Comparison of ENCODE assay signal across 33 mouse cellular contexts in the genomic region with DNA sequence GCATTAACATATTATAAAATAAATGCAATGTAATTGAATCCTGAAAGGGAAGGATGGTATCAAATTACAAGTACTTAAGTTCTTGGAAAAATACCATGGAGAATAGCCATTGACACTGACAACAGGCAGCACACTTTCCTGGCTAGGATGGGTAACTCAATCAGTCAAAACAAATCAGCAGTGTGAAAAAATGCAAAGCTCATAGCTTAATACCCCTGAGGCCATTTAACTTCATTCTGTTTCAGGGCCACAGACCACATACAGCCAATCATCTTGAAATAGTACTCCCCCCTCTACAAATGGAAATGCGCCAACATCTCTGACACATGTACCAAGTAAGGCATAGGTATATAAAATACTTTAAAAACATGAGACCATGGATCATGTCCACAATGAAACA. TPM values are rescaled to one million over a fixed set of nuclear protein-coding genes. Genes with fewer than 3 reads are reported as not detected.
A peak's percentile ranks its signal among the peaks of the same experiment; 100 is the strongest.
DNase-seq lines count a peak whose midpoint lies in the region; ATAC-seq and TF ChIP-seq lines count a peak whose summit lies in the region.
"Had no signal": no experiment of that assay in that cellular context is flagged by ENCODE, and none has a peak within 500 bp of the region (broad histone marks: within the 10 kb centered on the region; RNA-seq: fewer than 3 reads in every experiment).

No protein-coding gene starts in this region.

- H3K9ac ChIP-seq in embryonic facial prominence, embryonic 11.5 days (replicated peaks; ENCODE audit: low read length): no peak overlapping the region
- no peak overlapping the region for H3K9ac ChIP-seq in limb, embryonic 14.5 days (ENCODE audit: low read depth, low read length, severe bottlenecking)
- H3K9ac ChIP-seq: embryonic facial prominence, embryonic 15.5 days; forebrain, embryonic 13.5 days; heart, embryonic 12.5 days; hindbrain, embryonic 14.5 days; midbrain, embryonic 12.5 days; neural tube, embryonic 15.5 days; stomach, embryonic 15.5 days had no signal

- H3ac ChIP-seq in C2C12 (ENCODE audit: control insufficient read depth, insufficient read length, low read depth): no peak overlapping the region

- TF ChIP-seq POLR2A in limb, embryonic 14.5 days (IDR thresholded peaks at IDR 0.05; ENCODE audit: borderline replicate concordance, extremely low read depth, insufficient read depth, insufficient read length): no peak

- no peak overlapping the region for H3K4me2 ChIP-seq in embryonic facial prominence, embryonic 11.5 days (ENCODE audit: low read depth, low read length)
- H3K4me2 ChIP-seq in limb, embryonic 14.5 days (replicated peaks; ENCODE audit: low read depth, low read length, severe bottlenecking): no peak overlapping the region
- H3K4me2 ChIP-seq: embryonic facial prominence, embryonic 15.5 days; forebrain, embryonic 13.5 days; heart, embryonic 12.5 days; hindbrain, embryonic 14.5 days; liver, embryonic 11.5 days; midbrain, embryonic 12.5 days; neural tube, embryonic 15.5 days; stomach, embryonic 15.5 days had no signal

- no peak overlapping the region for H3K4me3 ChIP-seq in embryonic facial prominence, embryonic 11.5 days (ENCODE audit: low read depth, low read length)
- no peak overlapping the region for H3K4me3 ChIP-seq in embryonic facial prominence, embryonic 10.5 days
- H3K4me3 ChIP-seq in layer of hippocampus, adult 2 months: no peak overlapping the region
- no peak overlapping the region for H3K4me3 ChIP-seq in C2C12 (ENCODE audit: insufficient read depth, poor library complexity, severe bottlenecking)
- H3K4me3 ChIP-seq in limb, embryonic 14.5 days (replicated peaks; ENCODE audit: low read length): no peak overlapping the region
- H3K4me3 ChIP-seq: embryonic facial prominence, embryonic 15.5 days; forebrain, embryonic 13.5 days; heart, embryonic 12.5 days; megakaryocyte, embryonic 14.5 days; midbrain, embryonic 12.5 days; neural tube, embryonic 15.5 days; stomach, embryonic 15.5 days had no signal

- 0 out of 2 replicates have a peak, but pooled peaks have one; percentile 56 for ATAC-seq in embryonic facial prominence, embryonic 11.5 days (replicated peaks; ENCODE audit: insufficient number of reproducible peaks, low FRiP score, low TSS enrichment, low read depth)
- peak; percentile 41; the same call in 1 of the 2 replicates for ATAC-seq in limb, embryonic 14.5 days (ENCODE audit: low FRiP score, low read depth)
- no peak for ATAC-seq in activated CD4-positive, CD25-positive, alpha-beta regulatory T cell, adult 4 months
- ATAC-seq: forebrain, embryonic 13.5 days had no signal

- peaks cover 58% of the 10 kb centered on the region for H3K79me3 ChIP-seq in C2C12 (ENCODE audit: low read depth)

- TF ChIP-seq CTCF in layer of hippocampus, adult 2 months (conservative IDR thresholded peaks at IDR 0.05): no peak
- TF ChIP-seq CTCF in C2C12 (IDR thresholded peaks at IDR 0.05; ENCODE audit: control insufficient read depth, insufficient read depth, insufficient read length): no peak

- no peaks in the 10 kb centered on the region for H3K9me3 ChIP-seq in embryonic facial prominence, embryonic 11.5 days (replicated peaks; ENCODE audit: control insufficient read depth, low read length)
- no peaks in the 10 kb centered on the region for H3K9me3 ChIP-seq in embryonic facial prominence, embryonic 10.5 days
- no peaks in the 10 kb centered on the region for H3K9me3 ChIP-seq in limb, embryonic 14.5 days (ENCODE audit: control insufficient read depth, low read length)
- H3K9me3 ChIP-seq: embryonic facial prominence, embryonic 15.5 days; forebrain, embryonic 13.5 days; G1E; heart, embryonic 12.5 days; megakaryocyte, embryonic 14.5 days; midbrain, embryonic 12.5 days; neural tube, embryonic 15.5 days; stomach, embryonic 15.5 days had no signal

- DNase-seq in embryonic facial prominence, embryonic 11.5 days (ENCODE audit: low spot score): peak; percentile 50
- DNase-seq in embryonic facial prominence, embryonic 10.5 days (ENCODE audit: low spot score): no peak
- DNase-seq in layer of hippocampus, adult 2 months (ENCODE audit: low spot score in 2 of 2): no peak
- no peak for DNase-seq in layer of hippocampus, adult 11-12 months (ENCODE audit: low spot score)
- DNase-seq in limb, embryonic 14.5 days (ENCODE audit: low spot score): peak; percentile 57
- no peak for DNase-seq in spleen, postnatal 4 days (ENCODE audit: low spot score in 2 of 2)
- DNase-seq: adrenal gland, postnatal 36 days; B cell, adult 2 months; cerebellum, adult 18-20 months; cerebellum, postnatal 10 days; gastrocnemius, postnatal 10 days; kidney, adult 18-20 months; kidney, postnatal 4 days; layer of hippocampus, adult 9-11 months; lung, postnatal 4 days; retina, postnatal 1 day; right cerebral cortex, postnatal 14 days had no signal

- H3K36me3 ChIP-seq in embryonic facial prominence, embryonic 11.5 days (replicated peaks; ENCODE audit: control insufficient read depth, insufficient read depth, low read depth, low read length): peaks cover 2% of the 10 kb centered on the region; the same call in 1 of the 2 replicates
- peaks cover 60% of the 10 kb centered on the region for H3K36me3 ChIP-seq in embryonic facial prominence, embryonic 10.5 days (replicated peaks)
- peaks cover 76% of the 10 kb centered on the region for H3K36me3 ChIP-seq in C2C12 (ENCODE audit: control insufficient read depth, insufficient read depth)
- peaks cover 39% of the 10 kb centered on the region for H3K36me3 ChIP-seq in limb, embryonic 14.5 days (ENCODE audit: control insufficient read depth, insufficient read depth, low read length)

- no peaks in the 10 kb centered on the region for H3K27me3 ChIP-seq in embryonic facial prominence, embryonic 11.5 days (ENCODE audit: control insufficient read depth, insufficient read depth, low read length)
- H3K27me3 ChIP-seq in embryonic facial prominence, embryonic 10.5 days (replicated peaks; ENCODE audit: low read depth, poor library complexity, severe bottlenecking): no peaks in the 10 kb centered on the region
- no peaks in the 10 kb centered on the region for H3K27me3 ChIP-seq in C2C12 (ENCODE audit: control insufficient read depth, insufficient read depth, insufficient read length)
- no peaks in the 10 kb centered on the region for H3K27me3 ChIP-seq in limb, embryonic 14.5 days (ENCODE audit: control insufficient read depth, insufficient read depth, low read length)
- H3K27me3 ChIP-seq: embryonic facial prominence, embryonic 15.5 days; forebrain, embryonic 13.5 days; heart, embryonic 12.5 days; megakaryocyte, embryonic 14.5 days; midbrain, embryonic 12.5 days; neural tube, embryonic 15.5 days; stomach, embryonic 15.5 days had no signal

- H3K79me2 ChIP-seq in C2C12 (ENCODE audit: control insufficient read depth, insufficient read depth): peaks cover 69% of the 10 kb centered on the region

- no peaks in the 10 kb centered on the region for H3K4me1 ChIP-seq in embryonic facial prominence, embryonic 11.5 days (ENCODE audit: control insufficient read depth, insufficient read depth, low read length)
- peaks cover 47% of the 10 kb centered on the region for H3K4me1 ChIP-seq in embryonic facial prominence, embryonic 10.5 days
- peaks cover 33% of the 10 kb centered on the region for H3K4me1 ChIP-seq in limb, embryonic 14.5 days (ENCODE audit: control insufficient read depth, insufficient read depth, low read length)

- 40% methylated on average over 1 of the region's 1 CpGs for WGBS in embryonic facial prominence, embryonic 11.5 days
- 67% methylated on average over 1 of the region's 1 CpGs for WGBS in embryonic facial prominence, embryonic 10.5 days
- 55% methylated on average over 1 of the region's 1 CpGs for WGBS in limb, embryonic 14.5 days

- H3K27ac ChIP-seq in embryonic facial prominence, embryonic 11.5 days (replicated peaks; ENCODE audit: low read depth, low read length): no peak overlapping the region
- no peak overlapping the region for H3K27ac ChIP-seq in embryonic facial prominence, embryonic 10.5 days (replicated peaks)
- peak overlapping the region; percentile 5; the same call in 1 of the 2 replicates for H3K27ac ChIP-seq in layer of hippocampus, adult 2 months
- no peak overlapping the region for H3K27ac ChIP-seq in limb, embryonic 14.5 days (replicated peaks; ENCODE audit: low read depth, low read length)
- H3K27ac ChIP-seq: embryonic facial prominence, embryonic 15.5 days; forebrain, embryonic 13.5 days; hindbrain, embryonic 14.5 days; midbrain, embryonic 12.5 days; neural tube, embryonic 15.5 days; stomach, embryonic 15.5 days had no signal

TF ChIP-seq in C2C12, 6 proteins besides CTCF, POLR2A, EP300 and RAD21:
- TF ChIP-seq FOSL1 (IDR thresholded peaks at IDR 0.05; ENCODE audit: insufficient read depth, low read length, poor library complexity, severe bottlenecking) (no peak), USF1 (IDR thresholded peaks at IDR 0.05; ENCODE audit: low read depth) (no peak), MAX (IDR thresholded peaks at IDR 0.05) (peak; percentile 19)

RNA-seq across cellular contexts. Expression of a gene that starts 59.2 kb away (rescaled TPM):
- polyA plus RNA-seq in embryonic facial prominence, embryonic 11.5 days (2014; fragmentation: Nextera tagmentation; extraction: Ambion mirVana): 0.24 and 0.39 TPM in 2 replicates
- 0.14 TPM in 1 of 2 replicates, not detected in the other for polyA plus RNA-seq in embryonic facial prominence, embryonic 10.5 days (2016; fragmentation: Nextera tagmentation; extraction: Ambion mirVana)
- under 1 TPM in 1 of 2 experiments, not detected in 1; 0.15 TPM for total RNA-seq in layer of hippocampus, adult 2 months (2021)
- 0.14 TPM for polyA plus RNA-seq in C2C12 (2012; fragmentation: generic; extraction: Trizol)
- 1.4 and 1.6 TPM in 2 replicates for polyA plus RNA-seq in limb, embryonic 14.5 days (2012; rRNA removed)
- 1.8 and 1.9 TPM in 2 replicates for polyA plus RNA-seq in limb, embryonic 14.5 days (2014; fragmentation: Nextera tagmentation; extraction: Ambion mirVana)
- polyA plus RNA-seq in activated CD4-positive, CD25-positive, alpha-beta regulatory T cell, adult 4 months (2017; shearing (Covaris generic)): not detected
- total RNA-seq: adrenal gland, adult 18-20 months; common myeloid progenitor, adult 5-6 weeks; hematopoietic stem cell, adult 5-6 weeks had no signal
- polyA plus RNA-seq: forebrain, embryonic 13.5 days; heart, postnatal 0 days had no signal

Comparison
In these comparisons a context has a peak if more than half of its experiments do, and no peak if none do; other contexts are left out.
1. DNase-seq: peak in embryonic facial prominence, embryonic 11.5 days (single experiment) and limb, embryonic 14.5 days (single experiment); none in embryonic facial prominence, embryonic 10.5 days (single experiment), layer of hippocampus, adult 2 months (0 of 2), layer of hippocampus, adult 11-12 months (single experiment) and spleen, postnatal 4 days (0 of 2).